In genomic region chr12:32955037-32955436, GRCm38 (mm10) we compare ENCODE assay signal across 8 mouse cellular contexts. TPM values are rescaled to one million over a fixed set of nuclear protein-coding genes. Genes with fewer than 3 reads are reported as not detected.
DNase-seq lines count a peak whose midpoint lies in the region; ATAC-seq and TF ChIP-seq lines count a peak whose summit lies in the region.

No protein-coding gene starts in this region.

- H3K79me2 ChIP-seq in heart, adult 2 months (replicated peaks; ENCODE audit: control insufficient read depth, insufficient read depth, low read length): peaks cover 4% of the 10 kb centered on the region; the same call in 1 of the 2 replicates
- peaks cover 58% of the 10 kb centered on the region for H3K79me2 ChIP-seq in C2C12 (ENCODE audit: control insufficient read depth, insufficient read depth)

- H3K36me3 ChIP-seq in heart, adult 2 months (ENCODE audit: control insufficient read depth, insufficient read depth, low read length): peaks cover 38% of the 10 kb centered on the region
- no peaks in the 10 kb centered on the region for H3K36me3 ChIP-seq in C2C12 (ENCODE audit: control insufficient read depth, insufficient read depth)
- H3K36me3 ChIP-seq in forebrain, embryonic 15.5 days: no peaks in the 10 kb centered on the region
- H3K36me3 ChIP-seq in liver, embryonic 15.5 days (replicated peaks): no peaks in the 10 kb centered on the region

- peak overlapping the region; percentile 69 for H3K4me2 ChIP-seq in forebrain, embryonic 15.5 days (replicated peaks)
- H3K4me2 ChIP-seq in liver, embryonic 15.5 days: peak overlapping the region; percentile 91

- no peak for ATAC-seq in forebrain, embryonic 15.5 days (replicated peaks)
- no peak for ATAC-seq in liver, embryonic 15.5 days (ENCODE audit: insufficient read depth)

- no peaks in the 10 kb centered on the region for H3K9me3 ChIP-seq in forebrain, embryonic 15.5 days
- H3K9me3 ChIP-seq in liver, embryonic 15.5 days (replicated peaks): no peaks in the 10 kb centered on the region

- intact Hi-C loops in heart, adult 2 months (cut with DNase I): loop anchor here (5.0 kb wide), 2 partner anchors 192 to 573 kb away; partner anchors contain the start of gene Atxn7l1
- intact Hi-C loops in heart, postnatal 10 days (cut with DNase I): no loop called here
- intact Hi-C loops in left cerebral cortex, postnatal 36 days (cut with DNase I): no loop called here

- H3K4me3 ChIP-seq in heart, adult 2 months: peak overlapping the region; percentile 70
- peak overlapping the region; percentile 58 for H3K4me3 ChIP-seq in C2C12 (ENCODE audit: insufficient read depth, poor library complexity, severe bottlenecking)
- peak overlapping the region; percentile 94 for H3K4me3 ChIP-seq in forebrain, embryonic 15.5 days
- peak overlapping the region; percentile 84 for H3K4me3 ChIP-seq in liver, embryonic 15.5 days (replicated peaks)

- H3ac ChIP-seq in C2C12 (ENCODE audit: control insufficient read depth, insufficient read length, low read depth): peak overlapping the region; percentile 78

- TF ChIP-seq CTCF in heart, adult 2 months (IDR thresholded peaks at IDR 0.05): no peak
- TF ChIP-seq CTCF in C2C12 (IDR thresholded peaks at IDR 0.05; ENCODE audit: control insufficient read depth, insufficient read depth, insufficient read length): no peak

- H3K27me3 ChIP-seq in heart, adult 2 months (ENCODE audit: control insufficient read depth, insufficient read depth, low read length): no peaks in the 10 kb centered on the region
- no peaks in the 10 kb centered on the region for H3K27me3 ChIP-seq in C2C12 (ENCODE audit: control insufficient read depth, insufficient read depth, insufficient read length)
- no peaks in the 10 kb centered on the region for H3K27me3 ChIP-seq in forebrain, embryonic 15.5 days
- H3K27me3 ChIP-seq in liver, embryonic 15.5 days: no peaks in the 10 kb centered on the region

- H3K9ac ChIP-seq in heart, adult 2 months (ENCODE audit: low read depth, low read length): peak overlapping the region; percentile 92
- H3K9ac ChIP-seq in forebrain, embryonic 15.5 days (replicated peaks): peak overlapping the region; percentile 84
- peak overlapping the region; percentile 84 for H3K9ac ChIP-seq in liver, embryonic 15.5 days

- TF ChIP-seq EP300 in heart, adult 2 months (IDR thresholded peaks at IDR 0.05; ENCODE audit: insufficient read depth, low read depth, low read length): no peak

- peak overlapping the region; percentile 98 for H3K27ac ChIP-seq in heart, adult 2 months
- H3K27ac ChIP-seq in forebrain, embryonic 15.5 days (replicated peaks): no peak overlapping the region
- peak overlapping the region; percentile 99 for H3K27ac ChIP-seq in liver, embryonic 15.5 days (replicated peaks)

- TF ChIP-seq POLR2A in heart, adult 2 months (IDR thresholded peaks at IDR 0.05; ENCODE audit: insufficient read depth, low read depth, low read length): no peak

- 1% methylated on average over 8 of the region's 8 CpGs for WGBS in heart, adult 2 months
- whole genome bisulfite sequencing in forebrain, embryonic 15.5 days: 6% methylated on average over 8 of the region's 8 CpGs
- under 1% methylated on average over 8 of the region's 8 CpGs for WGBS in liver, embryonic 15.5 days (ENCODE audit: insufficient replicate concordance)

- H3K4me1 ChIP-seq in heart, adult 2 months (ENCODE audit: control insufficient read depth, insufficient read depth, low read length): peaks cover 5% of the 10 kb centered on the region
- peaks cover 33% of the 10 kb centered on the region for H3K4me1 ChIP-seq in forebrain, embryonic 15.5 days
- H3K4me1 ChIP-seq in liver, embryonic 15.5 days (replicated peaks): peaks cover 48% of the 10 kb centered on the region

- no peak for DNase-seq in heart, adult 2 months
- DNase-seq in heart, postnatal 10 days: no peak
- DNase-seq in left cerebral cortex, postnatal 36 days (ENCODE audit: low spot score in 2 of 2): no peak
- no peak for DNase-seq in adipocyte (ENCODE audit: low spot score)
- DNase-seq in adrenal gland, postnatal 4 days (ENCODE audit: low spot score in 2 of 2): no peak

- peaks cover 48% of the 10 kb centered on the region for H3K79me3 ChIP-seq in C2C12 (ENCODE audit: low read depth)

TF ChIP-seq in C2C12, 6 proteins besides CTCF, POLR2A, EP300 and RAD21:
- TF ChIP-seq FOSL1 (IDR thresholded peaks at IDR 0.05; ENCODE audit: insufficient read depth, low read length, poor library complexity, severe bottlenecking): no peak
- peak; percentile 57 for TF ChIP-seq USF1 (IDR thresholded peaks at IDR 0.05; ENCODE audit: low read depth)

RNA-seq across cellular contexts. Expression of gene Sypl, which starts 1.3 kb away (rescaled TPM):
- total RNA-seq in heart, adult 2 months (2021): 10 to 100 TPM; 77.8 to 85.5 TPM
- 75.7 and 120 TPM in 2 replicates for polyA plus RNA-seq in heart, adult 2 months (2012; rRNA removed)
- total RNA-seq in heart, postnatal 10 days (2021): 10 to 100 TPM; 83.4 to 89.9 TPM
- polyA plus RNA-seq in C2C12 (2012; fragmentation: generic; extraction: Trizol): 37.0 TPM
- 39.8 TPM in 2 replicates for polyA plus RNA-seq in forebrain, embryonic 15.5 days (2015; fragmentation: Nextera tagmentation; extraction: Ambion mirVana)
- 40.4 and 42.0 TPM in 2 replicates for polyA plus RNA-seq in liver, embryonic 15.5 days (2015; fragmentation: Nextera tagmentation; extraction: Ambion mirVana)
- total RNA-seq in left cerebral cortex, postnatal 36 days (2021): 10 to 100 TPM; 34.9 to 37.2 TPM
- 10 to 100 TPM; 81.9 to 88.0 TPM for total RNA-seq in adrenal gland, postnatal 4 days (2021)
